Mouse (Mus musculus) kidney, postnatal 36 days (tissue): ENCODE data around the gene B3glct.

Experiments used
- DNase-seq, 2 experiments: peaks; one replicate each; pipeline ENCODE4 v3.0.0; 2021 to 2022; ENCODE audit warnings: mixed read lengths in 2 of 2

The B3glct gene

GRCm38 (mm10) chr5:149678100-149678989 is at the start of gene B3glct:
TSS of gene B3glct (plus strand) at chr5:149678230.
- peak; percentile 74 to 93 for DNase-seq

GRCm38 (mm10) chr5:149634409-149635035 is 43.5 kb upstream of the B3glct start:
- DNase-seq: no peak

- DNase-seq: peak; percentile 17 to 51
Measured at GRCm38 (mm10) chr5:149635556-149635955, 42.5 kb upstream of the B3glct start.

- DNase-seq: peak; percentile 97 to 99
Measured at GRCm38 (mm10) chr5:149636075-149636920, 41.7 kb upstream of the B3glct start, which contains the start of gene Hsph1. TSS of gene Hsph1 (minus strand) at chr5:149636376.

GRCm38 (mm10) chr5:149637306-149637705 is 40.7 kb upstream of the B3glct start:
- no peak for DNase-seq

GRCm38 (mm10) chr5:149641277-149641892 is 36.6 kb upstream of the B3glct start:
- no peak for DNase-seq

- no peak for DNase-seq
Measured at GRCm38 (mm10) chr5:149642366-149642765, 35.7 kb upstream of the B3glct start.

GRCm38 (mm10) chr5:149642783-149643509 is 35.1 kb upstream of the B3glct start:
- no peak for DNase-seq

GRCm38 (mm10) chr5:149647367-149648115 is 30.5 kb upstream of the B3glct start:
- no peak for DNase-seq

GRCm38 (mm10) chr5:149648196-149648595 is 29.8 kb upstream of the B3glct start:
- DNase-seq: peak; percentile 21 to 52

- no peak for DNase-seq
Measured at GRCm38 (mm10) chr5:149648895-149649406, 29.1 kb upstream of the B3glct start.

- DNase-seq: no peak
Measured at GRCm38 (mm10) chr5:149649499-149650178, 28.4 kb upstream of the B3glct start.

GRCm38 (mm10) chr5:149650179-149650553 is 27.9 kb upstream of the B3glct start:
- no peak for DNase-seq

- no peak for DNase-seq
Measured at GRCm38 (mm10) chr5:149655636-149656035, 22.4 kb upstream of the B3glct start.

GRCm38 (mm10) chr5:149658022-149658421 is 20.0 kb upstream of the B3glct start:
- DNase-seq: no peak

- DNase-seq: no peak
Measured at GRCm38 (mm10) chr5:149658741-149659413, 19.2 kb upstream of the B3glct start.

GRCm38 (mm10) chr5:149659414-149659780 is 18.6 kb upstream of the B3glct start:
- DNase-seq: no peak

- no peak for DNase-seq
Measured at GRCm38 (mm10) chr5:149661428-149661827, 16.6 kb upstream of the B3glct start.

GRCm38 (mm10) chr5:149662980-149663379 is 15.1 kb upstream of the B3glct start:
- DNase-seq: no peak

- no peak for DNase-seq
Measured at GRCm38 (mm10) chr5:149663417-149663816, 14.6 kb upstream of the B3glct start.
